Mouse (Mus musculus) lung, postnatal 0 days (tissue): ENCODE measurements at regions not wholly inside any gene's neighbourhood (a gene's known extent, or its start where the extent isn't known, plus 50 kb on each side); places are given as distances from the start of the nearest gene placed in this dataset.

ENCODE experiments used
- ATAC-seq: fragments of 200-750 bp; cut with Nextera tagmentation; 2 replicates; pipeline ENCODE4 v1.8.0; 2017; ENCODE audit warnings: moderate library complexity
- DNase-seq: peaks from one replicate; pipeline ENCODE4 v3.0.0-alpha.2; 2016; ENCODE audit warnings: low spot score
- H3K27ac ChIP-seq: fragments of 300-500 bp; sonication (generic); 2 replicates; pipeline ENCODE4 v1.5.1; 2014; ENCODE audit warnings: antibody characterized with exemption, mild to moderate bottlenecking, low read length, mixed read lengths
- H3K27me3 ChIP-seq: fragments of 300-500 bp; sonication (generic); replicated peaks from 2 replicates; pipeline ENCODE4 v1.6.1; 2014; ENCODE audit warnings: low read length, mixed read lengths; ENCODE audit not compliant: insufficient read depth
- H3K36me3 ChIP-seq: fragments of 300-500 bp; sonication (generic); 2 replicates; pipeline ENCODE4 v1.6.1; 2014; ENCODE audit warnings: low read length, mixed read lengths; ENCODE audit not compliant: insufficient read depth
- H3K4me1 ChIP-seq: fragments of 300-500 bp; sonication (generic); 2 replicates; pipeline ENCODE4 v1.6.1; 2014; ENCODE audit warnings: antibody characterized with exemption, low read depth, low read length, mixed read lengths; ENCODE audit not compliant: insufficient read depth
- H3K4me2 ChIP-seq: fragments of 300-500 bp; sonication (generic); replicated peaks from 2 replicates; pipeline ENCODE4 v1.6.1; 2014; ENCODE audit warnings: low read depth, mild to moderate bottlenecking, low read length, moderate library complexity, mixed read lengths
- H3K4me3 ChIP-seq: fragments of 300-500 bp; sonication (generic); 2 replicates; pipeline ENCODE4 v1.5.1; 2014; ENCODE audit warnings: low read depth, low read length
- H3K9ac ChIP-seq: fragments of 300-500 bp; sonication (generic); replicated peaks from 2 replicates; pipeline ENCODE4 v1.6.1; 2014; ENCODE audit warnings: low read depth, mild to moderate bottlenecking
- H3K9me3 ChIP-seq: fragments of 300-500 bp; sonication (generic); 2 replicates; pipeline ENCODE4 v1.6.1; 2016; ENCODE audit warnings: low read length, mixed read lengths
- CTCF ChIP-seq: IDR thresholded peaks from 2 replicates; pipeline ENCODE4 v1.5.1; 2016; ENCODE audit warnings: antibody characterized with exemption, mild to moderate bottlenecking
- EP300 ChIP-seq: IDR thresholded peaks from 2 replicates; pipeline ENCODE4 v1.6.1; 2016; ENCODE audit warnings: antibody characterized with exemption, mild to moderate bottlenecking, control low read depth
- WGBS: fragments of 180-500 bp; shearing (Covaris S2); extraction: QIAGEN DNeasy Blood & Tissue Kit; methylation state at CpG from one replicate; pipeline ENCODE4 v1.1.7; 2014; 5-methylcytosine and 5-hydroxymethylcytosine counted together

DNA sequence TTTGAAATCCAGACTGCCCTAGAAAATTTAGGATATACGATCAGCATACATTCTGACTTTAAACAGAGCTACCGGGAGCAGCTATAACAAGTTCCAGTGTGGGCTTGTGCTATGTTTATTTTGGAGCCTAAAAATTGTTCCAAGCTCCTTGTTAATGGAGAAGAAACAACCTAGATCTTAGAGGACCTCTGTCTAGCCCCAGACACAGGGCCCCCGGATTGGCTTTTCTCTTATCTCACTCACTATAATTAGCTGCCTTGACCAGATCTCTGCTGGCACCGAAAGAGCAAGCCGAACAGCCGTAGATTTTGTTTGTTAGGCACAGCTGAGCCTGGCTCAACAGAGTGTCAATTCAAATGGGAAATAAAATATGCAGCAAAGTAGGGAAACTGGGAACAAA is 50.1 kb upstream of the Herpud2 start:
- Histone ChIP-seq H3K4me2 (no peak overlapping the region), H3K4me3 (no peak overlapping the region), H3K27me3 (no peaks in the 10 kb centered on the region), H3K27ac (peak overlapping the region; percentile 34; the same call in 1 of the 2 replicates), H3K4me1 (no peaks in the 10 kb centered on the region), H3K9ac (no peak overlapping the region), H3K36me3 (no peaks in the 10 kb centered on the region), H3K9me3 (no peaks in the 10 kb centered on the region)
- DNase-seq = no peak
- no peak for TF ChIP-seq CTCF
- no peak for TF ChIP-seq EP300
- ATAC-seq = no peak
- WGBS = 19% methylated on average over 6 of the region's 6 CpGs
